Mouse (Mus musculus): Measurements from ENCODE around the gene Rps29. TPM values are rescaled to one million over a fixed set of nuclear protein-coding genes. Genes with fewer than 3 reads are reported as not detected.
"Not testable (repeated sequence)": the region's sequence is repeated elsewhere in the genome, so short reads cannot be mapped to it uniquely, and the experiment has no call there.

Rps29 gene
- total RNA-seq, 2 experiments from 2014 or later: 1,821 to 1,838 TPM

GRCm38 (mm10) chr12:69179371-69179770 lies 20.4 kb upstream of the Rps29 start:
- DNase-seq: no peak

GRCm38 (mm10) chr12:69177526-69177925 lies 18.5 kb upstream of the Rps29 start:
- no peak for DNase-seq

- DNase-seq: no peak
Measured at GRCm38 (mm10) chr12:69175975-69176374, 17.0 kb upstream of the Rps29 start.

GRCm38 (mm10) chr12:69171307-69171706 lies 12.3 kb upstream of the Rps29 start:
- DNase-seq: no peak

- peak; percentile 88 for DNase-seq
Measured at GRCm38 (mm10) chr12:69168461-69169106, 9.6 kb upstream of the Rps29 start, which contains the start of gene Lrr1. Gene Lrr1 (plus strand): TSS chr12:69168814.

- DNase-seq: no peak
Measured at GRCm38 (mm10) chr12:69167656-69168460, 8.9 kb upstream of the Rps29 start.

- not testable (repeated sequence) for DNase-seq
Measured at GRCm38 (mm10) chr12:69166861-69167581, 8.0 kb upstream of the Rps29 start.

GRCm38 (mm10) chr12:69164904-69165303 lies 5.9 kb upstream of the Rps29 start:
- DNase-seq: no peak

- not testable (repeated sequence) for DNase-seq
Measured at GRCm38 (mm10) chr12:69163586-69163985, 4.6 kb upstream of the Rps29 start.

GRCm38 (mm10) chr12:69160677-69161076 lies 1.7 kb upstream of the Rps29 start:
- DNase-seq: not testable (repeated sequence)

- no peak for DNase-seq
Measured at GRCm38 (mm10) chr12:69159578-69159940, 573 bp upstream of the Rps29 start.

GRCm38 (mm10) chr12:69158366-69158764 lies 621 bp downstream of the Rps29 start:
- no peak for DNase-seq

GRCm38 (mm10) chr12:69157107-69157506 lies 1.9 kb downstream of the Rps29 start:
- DNase-seq: no peak

- no peak for DNase-seq
Measured at GRCm38 (mm10) chr12:69156436-69156835, 2.5 kb downstream of the Rps29 start.

GRCm38 (mm10) chr12:69155923-69156322 lies 3.1 kb downstream of the Rps29 start:
- no peak for DNase-seq

GRCm38 (mm10) chr12:69150049-69150448 lies 8.9 kb downstream of the Rps29 start:
- no peak for DNase-seq

GRCm38 (mm10) chr12:69147166-69147735 lies 11.7 kb downstream of the Rps29 start:
- no peak for DNase-seq

- no peak for DNase-seq
Measured at GRCm38 (mm10) chr12:69143460-69143859, 15.5 kb downstream of the Rps29 start.

GRCm38 (mm10) chr12:69139841-69140240 lies 19.1 kb downstream of the Rps29 start:
- DNase-seq: no peak

- no peak for DNase-seq
Measured at GRCm38 (mm10) chr12:69139201-69139600, 19.8 kb downstream of the Rps29 start.

- DNase-seq: peak; percentile 63
Measured at GRCm38 (mm10) chr12:69131981-69132380, 27.0 kb downstream of the Rps29 start.

- no peak for DNase-seq
Measured at GRCm38 (mm10) chr12:69131267-69131666, 27.7 kb downstream of the Rps29 start.

GRCm38 (mm10) chr12:69130486-69130885 lies 28.5 kb downstream of the Rps29 start:
- peak; percentile 5 for DNase-seq
